Mouse (Mus musculus): ENCODE measurements around the gene Rab11b.

Gene Rab11b

GRCm38 (mm10) chr17:33760255-33761165 is at the start of gene Rab11b:
Gene Rab11b (minus strand): TSS chr17:33760530.
- peak; percentile 100 for DNase-seq

GRCm38 (mm10) chr17:33808192-33808591 is 47.9 kb upstream of the Rab11b start:
- no peak for DNase-seq

- DNase-seq: no peak
Measured at GRCm38 (mm10) chr17:33807181-33807888, 47.0 kb upstream of the Rab11b start.

- DNase-seq: no peak
Measured at GRCm38 (mm10) chr17:33804745-33805144, 44.4 kb upstream of the Rab11b start.

- DNase-seq: no peak
Measured at GRCm38 (mm10) chr17:33804205-33804604, 43.9 kb upstream of the Rab11b start.

- no peak for DNase-seq
Measured at GRCm38 (mm10) chr17:33802221-33802620, 41.9 kb upstream of the Rab11b start.

GRCm38 (mm10) chr17:33799277-33799676 is 38.9 kb upstream of the Rab11b start:
- no peak for DNase-seq

GRCm38 (mm10) chr17:33798306-33798705 is 38.0 kb upstream of the Rab11b start:
- no peak for DNase-seq

GRCm38 (mm10) chr17:33788732-33789131 is 28.4 kb upstream of the Rab11b start:
- DNase-seq: no peak

- DNase-seq: no peak
Measured at GRCm38 (mm10) chr17:33786375-33786774, 26.0 kb upstream of the Rab11b start.

- DNase-seq: no peak
Measured at GRCm38 (mm10) chr17:33784939-33785338, 24.6 kb upstream of the Rab11b start.

- peak; percentile 89 for DNase-seq
Measured at GRCm38 (mm10) chr17:33783408-33783807, 23.1 kb upstream of the Rab11b start.

GRCm38 (mm10) chr17:33782067-33782466 is 21.7 kb upstream of the Rab11b start:
- DNase-seq: no peak

- DNase-seq: peak; percentile 87
Measured at GRCm38 (mm10) chr17:33781124-33781977, 21.0 kb upstream of the Rab11b start, which contains the start of gene Angptl4. Gene Angptl4 (minus strand): TSS chr17:33781830.

GRCm38 (mm10) chr17:33780431-33780830 is 20.1 kb upstream of the Rab11b start:
- DNase-seq: peak; percentile 44

GRCm38 (mm10) chr17:33779967-33780295 is 19.6 kb upstream of the Rab11b start:
- no peak for DNase-seq

- DNase-seq: peak; percentile 98
Measured at GRCm38 (mm10) chr17:33779271-33779966, 19.1 kb upstream of the Rab11b start.

GRCm38 (mm10) chr17:33775287-33775686 is 15.0 kb upstream of the Rab11b start:
- DNase-seq: no peak

- peak; percentile 53 for DNase-seq
Measured at GRCm38 (mm10) chr17:33774573-33775155, 14.3 kb upstream of the Rab11b start.

GRCm38 (mm10) chr17:33773871-33774572 is 13.7 kb upstream of the Rab11b start:
- no peak for DNase-seq

- no peak for DNase-seq
Measured at GRCm38 (mm10) chr17:33773426-33773825, 13.1 kb upstream of the Rab11b start.
